Mouse (Mus musculus) thymus, postnatal 14 days (tissue): Measurements from ENCODE around the gene Ifngr2.

Source experiments
- DNase-seq: peaks from one replicate; pipeline ENCODE4 v3.0.0; 2021

Gene Ifngr2

GRCm38 (mm10) chr16:91537065-91537464, 9.8 kb upstream of the Ifngr2 start:
- DNase-seq = no peak

DNA sequence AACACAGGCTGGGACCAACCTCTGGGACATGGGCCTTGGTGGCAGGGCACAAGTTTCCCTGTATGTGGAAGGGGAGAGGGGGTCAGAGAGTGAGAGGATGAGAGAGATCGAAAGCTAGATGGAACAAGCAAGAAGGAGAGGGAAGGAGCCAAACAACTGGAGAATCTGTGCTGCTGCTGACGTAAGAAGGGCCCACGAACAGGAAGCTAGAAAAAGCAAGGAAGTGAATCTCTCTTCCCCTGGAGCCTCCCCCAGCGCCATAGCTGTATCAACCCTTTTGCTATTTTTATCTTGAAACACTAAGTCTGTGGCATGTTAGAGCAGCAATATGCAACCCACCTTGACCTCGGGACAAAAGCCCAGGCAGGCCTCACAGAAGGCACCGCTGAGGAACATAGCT, 8.8 kb upstream of the Ifngr2 start:
- DNase-seq = no peak

DNA sequence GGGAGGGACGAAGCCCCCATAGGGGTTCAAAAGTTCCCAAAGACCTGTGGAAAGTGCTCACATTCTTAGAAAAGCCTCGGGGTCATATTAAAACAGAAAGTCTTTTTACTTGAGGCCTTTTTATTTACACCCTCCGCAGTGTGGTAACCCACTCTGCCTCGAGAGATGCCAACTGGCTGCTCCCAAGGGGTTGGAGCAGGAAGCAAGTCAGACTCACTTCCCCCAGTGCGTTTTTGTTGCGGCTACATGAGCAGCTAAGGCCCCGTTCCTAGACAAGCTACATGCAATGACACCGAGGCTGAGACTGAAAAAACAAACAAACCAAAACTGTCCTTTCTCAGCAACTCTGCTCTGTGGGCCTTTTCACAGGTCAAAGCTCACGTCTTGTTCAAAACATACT, 8.4 kb upstream of the Ifngr2 start:
- peak; percentile 47 for DNase-seq

DNA sequence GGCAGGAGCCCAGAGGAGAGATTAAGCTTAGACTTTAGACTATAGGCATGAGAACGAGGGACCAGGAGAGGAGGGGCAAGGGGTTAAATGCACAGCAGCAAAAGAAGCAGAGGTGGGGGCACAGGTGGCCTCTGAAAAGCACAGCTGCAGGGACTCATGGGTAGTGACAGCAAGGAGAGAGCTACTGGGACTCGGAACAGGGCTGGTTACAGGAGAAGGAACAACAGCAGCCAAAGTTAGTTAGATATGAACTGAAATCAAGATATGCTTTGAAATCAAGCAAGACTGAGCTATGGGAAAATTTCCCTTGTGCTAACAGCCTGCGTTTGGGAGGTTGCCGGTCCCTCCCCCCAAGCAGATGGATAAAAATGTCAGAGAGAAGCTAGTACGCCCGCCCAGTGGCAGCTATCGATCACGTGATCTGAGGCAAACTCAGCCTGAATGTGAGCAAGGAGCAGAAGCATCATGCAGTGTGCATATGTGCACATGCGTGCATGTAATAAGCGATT, 5.2 kb upstream of the Ifngr2 start:
- peak; percentile 83 for DNase-seq

- DNase-seq = no peak
These were observed 3.3 kb upstream of the Ifngr2 start for GRCm38 (mm10) chr16:91543619-91544018.

- DNase-seq = peak; percentile 80
These were observed 1.1 kb upstream of the Ifngr2 start for GRCm38 (mm10) chr16:91545597-91546281.

- DNase-seq = peak; percentile 41
These were observed 459 bp upstream of the Ifngr2 start for GRCm38 (mm10) chr16:91546391-91546835.

DNA sequence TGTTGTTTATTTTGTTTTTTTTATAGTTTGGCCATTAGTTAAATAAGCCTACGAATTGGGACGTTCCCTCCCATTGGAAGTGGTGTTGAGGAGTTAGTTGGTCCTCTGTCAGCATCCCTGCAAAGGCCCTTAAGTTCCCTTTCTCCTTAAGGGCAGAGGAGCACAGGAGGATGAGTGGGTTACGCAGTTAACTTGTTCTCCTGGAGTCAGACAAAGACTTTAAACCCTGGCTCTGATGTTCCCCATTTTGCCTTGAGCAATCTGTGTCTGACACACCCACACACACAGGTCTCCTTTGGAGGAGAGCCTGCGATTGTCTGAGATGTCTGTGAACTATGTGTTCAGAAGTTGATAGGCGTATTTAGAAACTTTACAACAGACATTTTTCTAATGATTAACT, 1.1 kb downstream of the Ifngr2 start:
- DNase-seq = no peak

DNA sequence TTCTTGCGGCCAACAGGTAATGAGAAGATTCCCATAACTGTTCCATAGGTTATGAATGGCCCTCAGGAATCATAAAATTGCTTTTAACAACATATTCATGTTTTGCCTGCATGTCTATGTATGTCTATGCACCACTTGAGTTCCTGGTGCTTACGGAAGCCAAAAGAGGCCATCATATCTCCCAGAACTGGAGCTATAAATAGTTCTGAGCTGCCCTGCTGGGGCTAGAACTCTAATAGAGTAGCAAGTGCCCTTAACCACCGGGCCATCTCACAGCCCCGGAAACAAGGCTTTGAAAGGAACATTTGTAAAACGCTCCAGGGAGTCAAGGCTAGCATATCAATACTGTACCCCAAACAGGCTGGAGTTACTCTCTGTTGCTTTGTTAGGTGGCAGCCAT, 1.7 kb downstream of the Ifngr2 start:
- DNase-seq = no peak

DNA sequence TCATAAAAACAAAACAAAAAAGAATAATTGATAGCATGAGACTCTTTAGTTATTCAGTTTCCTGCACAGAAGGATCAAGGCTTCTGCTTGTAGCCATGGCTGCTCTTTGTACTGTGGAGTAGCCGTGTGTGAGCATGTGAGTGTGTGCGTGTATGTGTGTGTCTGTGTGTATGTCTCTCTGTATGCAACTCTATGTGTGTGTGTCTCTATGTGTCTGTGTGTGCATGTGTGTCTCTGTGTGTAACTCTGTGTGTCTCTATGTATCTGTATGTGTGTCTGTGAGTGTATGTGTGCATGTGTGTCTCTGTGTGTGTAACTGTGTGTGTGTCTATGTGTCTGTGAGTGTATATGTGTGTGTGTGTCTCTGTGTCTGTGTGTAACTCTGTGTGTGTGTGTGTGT, 2.1 kb downstream of the Ifngr2 start:
- DNase-seq = no peak

GRCm38 (mm10) chr16:91549616-91550015, 2.7 kb downstream of the Ifngr2 start:
- no peak for DNase-seq

DNA sequence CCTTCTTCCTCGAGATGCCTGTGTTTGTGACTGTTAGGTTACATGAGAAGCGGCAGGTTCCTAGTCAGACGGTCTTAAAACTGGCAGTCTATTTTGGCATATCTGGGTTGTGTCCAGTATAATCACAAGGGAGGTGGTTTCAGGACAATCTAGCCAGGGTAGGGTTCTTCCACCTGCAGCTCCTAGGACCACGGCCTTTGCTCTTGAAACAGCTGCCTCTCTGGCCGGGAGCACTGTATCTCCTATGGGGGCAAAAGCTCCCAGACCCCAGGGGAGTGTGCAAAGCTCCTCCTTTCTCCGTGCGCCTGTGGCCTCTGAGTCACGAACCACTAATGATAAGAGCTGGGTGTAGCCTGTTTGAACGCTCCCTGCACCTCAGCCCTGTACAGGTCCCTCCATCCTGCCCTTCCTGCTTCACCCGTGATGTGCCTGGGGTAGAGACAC, 4.2 kb downstream of the Ifngr2 start:
- no peak for DNase-seq

- DNase-seq = no peak
These were observed 5.2 kb downstream of the Ifngr2 start for GRCm38 (mm10) chr16:91552072-91552471.

DNA sequence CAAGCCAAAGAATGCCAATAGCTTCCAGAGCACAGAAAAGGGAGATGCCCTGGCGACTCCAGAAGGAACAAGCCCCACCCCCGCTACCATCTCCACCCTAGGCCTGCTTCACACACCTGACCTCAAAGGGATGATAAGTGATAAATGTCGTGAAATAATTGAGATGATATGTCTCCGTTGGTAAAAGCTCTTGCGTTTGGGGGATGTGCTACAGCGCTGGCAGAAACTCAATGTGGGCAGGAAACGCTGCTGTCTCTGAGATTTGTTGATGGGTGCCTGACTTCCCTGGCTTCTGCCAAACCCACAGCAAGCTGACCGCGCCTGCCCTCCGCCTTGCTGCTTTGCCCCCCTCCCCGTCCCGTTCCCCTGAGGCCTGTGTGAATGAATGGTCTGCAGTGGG, 6.8 kb downstream of the Ifngr2 start:
- DNase-seq = peak; percentile 47

- DNase-seq = no peak
These were observed 8.2 kb downstream of the Ifngr2 start for GRCm38 (mm10) chr16:91555017-91555605.

GRCm38 (mm10) chr16:91556659-91557058, 9.8 kb downstream of the Ifngr2 start:
- no peak for DNase-seq

- no peak for DNase-seq
These were observed 10.3 kb downstream of the Ifngr2 start for GRCm38 (mm10) chr16:91557214-91557613.

GRCm38 (mm10) chr16:91557693-91558092, 10.8 kb downstream of the Ifngr2 start:
- no peak for DNase-seq

GRCm38 (mm10) chr16:91561099-91561498, 14.2 kb downstream of the Ifngr2 start:
- DNase-seq = peak; percentile 52

DNA sequence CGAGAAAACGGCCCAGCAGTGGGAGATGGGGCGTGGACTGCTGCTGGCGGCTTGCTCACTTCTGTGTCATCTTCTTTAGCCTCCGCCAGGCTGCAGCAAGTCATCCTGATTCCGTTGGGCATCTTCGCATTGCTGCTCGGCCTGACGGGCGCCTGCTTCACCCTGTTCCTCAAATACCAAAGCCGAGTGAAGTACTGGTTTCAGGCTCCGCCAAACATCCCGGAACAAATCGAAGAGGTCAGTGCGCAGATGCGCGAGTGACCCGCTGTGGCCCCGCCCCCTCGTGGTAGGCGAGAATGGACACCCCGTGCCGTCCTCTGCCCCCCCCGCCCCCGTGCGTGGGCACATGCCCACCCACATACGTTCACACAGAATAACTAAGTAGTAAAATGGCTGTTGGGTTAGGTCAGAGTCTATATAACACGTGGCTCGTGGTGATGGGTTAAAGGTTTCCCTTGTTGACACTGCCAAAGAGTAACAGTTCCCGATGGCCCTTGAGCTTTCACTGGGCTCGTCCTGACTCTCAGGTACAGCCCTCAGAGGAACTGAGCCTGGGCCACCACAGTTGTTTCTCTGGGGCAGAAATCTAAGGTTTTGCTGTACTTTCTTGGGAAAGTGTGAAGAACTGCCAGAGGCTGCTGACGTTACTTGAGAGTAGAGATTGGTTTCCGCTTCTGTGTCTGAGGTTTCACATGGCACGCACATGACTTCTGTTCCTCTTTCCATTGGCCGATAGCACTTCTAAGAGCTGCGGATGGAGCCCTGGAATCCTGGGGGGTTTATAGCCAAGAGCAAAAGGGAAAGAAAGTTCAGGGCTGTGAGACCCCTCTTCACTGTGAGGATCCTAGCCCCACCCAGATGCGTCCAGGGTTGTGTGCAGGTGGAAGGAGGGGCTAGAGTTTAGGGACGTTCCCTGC, 14.9 kb downstream of the Ifngr2 start:
- DNase-seq = no peak

DNA sequence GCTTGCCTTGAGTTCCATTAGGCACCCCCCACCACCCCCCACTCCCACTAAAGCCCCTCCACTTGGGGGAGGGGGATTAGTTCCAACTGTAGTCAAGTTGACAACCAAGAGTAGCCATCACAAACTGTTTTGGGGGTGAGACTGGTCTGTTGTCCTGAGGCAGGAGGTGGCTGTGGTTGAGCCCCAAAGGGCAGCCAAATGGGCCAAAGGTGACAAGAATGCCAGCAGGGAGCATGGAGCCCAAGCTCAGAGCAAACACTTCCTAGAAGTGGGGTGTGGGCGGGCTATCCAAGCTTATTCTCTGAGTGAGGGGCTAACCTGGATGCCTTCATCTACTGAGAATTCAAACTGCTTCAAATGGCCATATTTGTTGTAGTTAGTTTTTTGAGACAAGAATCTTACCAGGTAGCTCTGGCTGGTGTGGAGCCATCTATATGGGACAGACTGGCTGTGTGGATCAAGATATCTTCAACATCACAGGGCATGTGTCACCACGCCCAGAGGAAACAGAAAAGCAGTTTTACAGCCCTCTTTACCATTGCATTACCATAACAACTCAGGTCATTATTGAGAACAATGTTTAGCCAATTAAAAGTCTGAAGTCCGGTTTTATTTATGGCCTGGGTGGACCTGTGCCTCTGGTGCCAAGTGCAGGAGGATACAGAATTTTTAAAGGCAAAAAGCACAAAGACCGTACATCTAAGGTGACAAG, 17.9 kb downstream of the Ifngr2 start:
- no peak for DNase-seq

- DNase-seq = no peak
These were observed 18.6 kb downstream of the Ifngr2 start for GRCm38 (mm10) chr16:91565292-91565951.
